Mouse (Mus musculus) lung, embryonic 16.5 days (tissue): ENCODE data around the gene Zfhx3. TPM values are rescaled to one million over a fixed set of nuclear protein-coding genes. Genes with fewer than 3 reads are reported as not detected.

Experiments
- ATAC-seq: fragments of 200-750 bp; cut with Nextera tagmentation; 2 replicates; pipeline ENCODE4 v1.8.0; 2017; ENCODE audit warnings: low read depth, mild to moderate bottlenecking, moderate library complexity
- H3K27ac ChIP-seq: fragments of 300-500 bp; sonication (generic); 2 replicates; pipeline ENCODE4 v1.5.1; 2014; ENCODE audit warnings: mild to moderate bottlenecking, control low read depth, low read length
- H3K27me3 ChIP-seq: fragments of 300-500 bp; sonication (generic); 2 replicates; pipeline ENCODE4 v1.6.1; 2014; ENCODE audit warnings: low read depth, low read length, mixed read lengths; ENCODE audit not compliant: control insufficient read depth, insufficient read depth
- H3K36me3 ChIP-seq: fragments of 300-500 bp; sonication (generic); 2 replicates; pipeline ENCODE4 v1.6.1; 2014; ENCODE audit warnings: low read length; ENCODE audit not compliant: control insufficient read depth, insufficient read depth
- H3K4me1 ChIP-seq: fragments of 300-500 bp; sonication (generic); replicated peaks from 2 replicates; pipeline ENCODE4 v1.6.1; 2014; ENCODE audit warnings: low read length, mixed read lengths; ENCODE audit not compliant: control insufficient read depth, insufficient read depth
- H3K4me2 ChIP-seq: fragments of 300-500 bp; sonication (generic); 2 replicates; pipeline ENCODE4 v1.6.1; 2014; ENCODE audit warnings: low read depth, low read length, control low read depth
- H3K4me3 ChIP-seq: fragments of 300-500 bp; sonication (generic); 2 replicates; pipeline ENCODE4 v1.5.1; 2014; ENCODE audit warnings: mild to moderate bottlenecking, low read length, control low read depth
- H3K9ac ChIP-seq: fragments of 300-500 bp; sonication (generic); 2 replicates; pipeline ENCODE4 v1.6.1; 2014; ENCODE audit warnings: low read length, control low read depth
- H3K9me3 ChIP-seq: fragments of 300-500 bp; sonication (generic); 2 replicates; pipeline ENCODE4 v1.6.1; 2016; ENCODE audit warnings: low read length; ENCODE audit not compliant: control insufficient read depth
- WGBS: fragments of 180-500 bp; shearing (Covaris S2); extraction: QIAGEN DNeasy Blood & Tissue Kit; methylation state at CpG from one replicate; pipeline ENCODE4 v1.1.7; 2014; 5-methylcytosine and 5-hydroxymethylcytosine counted together
- polyA plus RNA-seq: library from polyadenylated mRNA; unstranded; fragments of >200 nt; fragmentation: Nextera tagmentation; extraction: Ambion mirVana; gene quantifications from 2 replicates; pipeline ENCODE4 v1.2.1, GENCODE M21; 2015

The Zfhx3 gene
- polyA plus RNA-seq, 1 experiment from 2014 or later, result 12.7 TPM

DNA sequence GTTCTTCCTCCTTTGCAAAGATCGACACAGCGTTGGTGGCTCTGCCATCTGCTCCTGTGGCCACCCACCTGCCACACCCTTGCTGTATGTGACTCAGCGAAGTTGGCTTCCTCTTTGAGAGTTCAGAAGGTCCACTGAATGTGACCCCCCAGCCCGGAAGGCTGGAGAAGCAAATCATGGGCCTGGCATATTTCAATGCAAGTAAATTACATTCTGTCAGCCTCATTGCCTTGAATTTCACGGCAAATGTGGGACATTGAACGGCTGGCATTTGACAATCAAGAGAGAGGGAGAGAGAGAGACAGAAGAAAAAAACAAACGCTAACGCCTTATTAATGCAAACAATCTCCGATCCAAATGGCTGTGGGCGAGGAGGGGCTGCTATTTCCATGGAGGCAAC, 38.2 kb downstream of the Zfhx3 start:
- no peak for ATAC-seq

DNA sequence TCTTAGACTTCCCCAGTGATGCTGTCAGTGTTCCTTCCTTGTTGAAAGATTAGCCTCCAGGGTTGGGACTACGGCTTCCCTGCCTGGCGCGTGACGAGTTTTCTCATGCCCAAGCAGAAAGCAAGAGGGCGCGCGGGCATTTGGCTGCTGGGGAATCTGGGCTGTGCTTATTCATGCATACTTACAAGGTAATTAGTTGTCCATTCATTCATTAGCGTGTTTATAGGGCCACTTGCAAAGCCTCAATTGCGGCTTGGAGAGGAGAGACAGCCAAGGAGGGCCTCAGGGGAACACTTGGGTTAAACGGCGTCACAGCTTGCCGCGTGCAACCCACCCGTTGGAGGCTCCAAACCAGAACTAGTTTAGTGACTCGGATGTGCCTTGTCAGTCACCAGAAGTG, 44.2 kb downstream of the Zfhx3 start:
- 86% methylated on average over 15 of the region's 15 CpGs for WGBS

More for the DNA sequence above, 38.2 kb downstream of the Zfhx3 start:
- Histone ChIP-seq H3K36me3 (no peaks in the 10 kb centered on the region), H3K4me1 (no peaks in the 10 kb centered on the region), H3K27me3 (no peaks in the 10 kb centered on the region), H3K27ac (no peak overlapping the region), H3K4me3 (no peak overlapping the region), H3K9ac (no peak overlapping the region), H3K4me2 (no peak overlapping the region), H3K9me3 (no peaks in the 10 kb centered on the region)
- WGBS, result 55% methylated on average over 10 of the region's 10 CpGs

DNA sequence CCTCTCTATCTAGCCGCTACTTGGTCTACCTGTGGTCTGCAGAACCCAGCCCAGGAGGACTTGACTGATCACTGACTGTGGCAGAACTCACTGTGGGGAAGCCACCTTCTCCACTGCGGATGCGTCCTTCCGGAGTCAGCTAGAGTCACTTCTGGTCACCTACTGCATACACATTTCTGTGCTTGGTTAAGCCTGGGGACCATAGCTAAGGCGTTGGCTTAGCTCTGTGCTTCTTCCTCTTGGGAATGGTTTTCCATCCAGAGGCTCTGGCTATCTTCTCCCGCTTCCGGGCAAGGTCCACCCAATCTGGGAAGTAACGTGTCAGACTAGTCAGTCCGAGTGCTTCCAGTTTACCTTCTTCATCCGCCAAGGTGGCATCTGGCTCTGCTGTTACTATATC, 56.4 kb downstream of the Zfhx3 start:
- Histone ChIP-seq H3K36me3 (no peaks in the 10 kb centered on the region), H3K4me2 (no peak overlapping the region), H3K4me1 (no peaks in the 10 kb centered on the region), H3K27me3 (no peaks in the 10 kb centered on the region), H3K9me3 (no peaks in the 10 kb centered on the region), H3K4me3 (no peak overlapping the region), H3K27ac (no peak overlapping the region), H3K9ac (no peak overlapping the region)
- WGBS, result 73% methylated on average over 10 of the region's 10 CpGs
- ATAC-seq, result no peak

More for the DNA sequence above, 44.2 kb downstream of the Zfhx3 start:
- Histone ChIP-seq H3K27me3 (no peaks in the 10 kb centered on the region), H3K36me3 (no peaks in the 10 kb centered on the region), H3K9me3 (no peaks in the 10 kb centered on the region), H3K27ac (no peak overlapping the region), H3K4me1 (no peaks in the 10 kb centered on the region), H3K9ac (no peak overlapping the region), H3K4me2 (no peak overlapping the region), H3K4me3 (no peak overlapping the region)
- no peak for ATAC-seq

DNA sequence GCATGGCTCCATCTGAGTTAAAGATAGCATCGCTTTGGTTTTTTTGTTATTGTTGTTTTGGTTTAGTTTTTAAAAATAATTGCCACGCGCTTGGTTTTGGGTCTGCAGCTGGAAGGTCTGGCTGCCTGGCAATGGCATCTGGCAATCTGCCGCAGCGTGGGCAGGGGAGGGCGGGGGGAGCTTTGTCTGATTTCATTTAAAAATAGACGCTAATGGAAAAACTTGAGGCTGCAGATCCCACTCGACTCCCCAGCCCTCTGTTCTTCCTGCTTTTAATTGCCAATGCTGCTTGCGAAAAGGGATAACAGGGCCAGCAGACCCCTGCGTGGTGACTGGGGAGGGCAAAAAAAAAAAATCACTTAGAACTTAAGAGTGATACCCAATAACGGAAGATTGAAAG, 69.1 kb downstream of the Zfhx3 start:
- no peak for ATAC-seq
- Histone ChIP-seq H3K4me3 (no peak overlapping the region), H3K9me3 (no peaks in the 10 kb centered on the region), H3K9ac (no peak overlapping the region), H3K27me3 (no peaks in the 10 kb centered on the region), H3K4me2 (no peak overlapping the region), H3K27ac (no peak overlapping the region), H3K4me1 (no peaks in the 10 kb centered on the region), H3K36me3 (no peaks in the 10 kb centered on the region)
- WGBS, result 76% methylated on average over 11 of the region's 11 CpGs

DNA sequence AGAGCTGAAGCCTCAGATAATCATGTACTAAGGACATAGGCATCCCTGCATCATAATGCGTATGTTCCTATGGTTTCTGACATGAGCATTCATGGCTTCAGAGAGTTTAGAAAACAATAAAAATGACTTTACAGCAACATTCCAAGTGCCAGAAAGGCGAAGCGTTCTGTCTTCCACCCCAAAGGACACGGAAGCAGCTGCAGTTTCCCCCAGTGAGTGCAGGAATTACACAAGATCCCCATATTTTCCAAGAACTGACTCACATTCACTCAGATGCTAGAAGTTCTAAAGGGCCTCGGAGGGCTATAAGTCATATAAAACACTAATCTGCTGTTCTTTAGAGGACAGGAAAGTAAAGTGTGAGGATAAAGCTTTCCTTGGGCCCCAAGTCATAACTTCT, 75.3 kb downstream of the Zfhx3 start:
- WGBS, result 78% methylated on average over 5 of the region's 5 CpGs
- no peaks in the 10 kb centered on the region for H3K36me3 ChIP-seq
- no peaks in the 10 kb centered on the region for H3K9me3 ChIP-seq
- no peak overlapping the region for H3K9ac ChIP-seq
- no peak for ATAC-seq
- H3K4me3 ChIP-seq, result no peak overlapping the region
- H3K27me3 ChIP-seq, result no peaks in the 10 kb centered on the region
- H3K27ac ChIP-seq, result no peak overlapping the region
- no peaks in the 10 kb centered on the region for H3K4me1 ChIP-seq
- no peak overlapping the region for H3K4me2 ChIP-seq

DNA sequence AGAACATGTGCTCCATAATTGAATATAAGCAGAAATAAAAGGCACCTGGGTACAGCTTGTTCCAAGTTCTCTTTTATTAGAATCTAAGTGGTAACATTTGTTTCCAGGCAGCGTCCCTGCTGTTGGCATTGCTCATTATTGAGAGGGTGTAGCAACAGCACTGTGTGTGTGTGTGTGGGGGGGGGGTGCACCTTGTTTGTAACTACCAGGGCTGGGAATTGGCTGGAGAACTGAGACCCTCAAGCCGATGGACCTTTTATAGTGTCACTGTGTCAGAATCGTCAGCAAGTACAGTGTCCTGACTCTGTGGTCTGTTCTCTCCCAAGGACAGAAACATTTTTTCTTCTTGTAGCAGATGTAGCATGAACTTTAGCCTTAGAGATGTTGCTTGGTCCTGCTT, 77.2 kb downstream of the Zfhx3 start:
- no peaks in the 10 kb centered on the region for H3K27me3 ChIP-seq
- no peak overlapping the region for H3K4me3 ChIP-seq
- no peaks in the 10 kb centered on the region for H3K36me3 ChIP-seq
- H3K9ac ChIP-seq, result no peak overlapping the region
- no peak overlapping the region for H3K4me2 ChIP-seq
- H3K4me1 ChIP-seq, result no peaks in the 10 kb centered on the region
- no peaks in the 10 kb centered on the region for H3K9me3 ChIP-seq
- ATAC-seq, result no peak
- 84% methylated on average over 3 of the region's 3 CpGs for WGBS
- H3K27ac ChIP-seq, result no peak overlapping the region

DNA sequence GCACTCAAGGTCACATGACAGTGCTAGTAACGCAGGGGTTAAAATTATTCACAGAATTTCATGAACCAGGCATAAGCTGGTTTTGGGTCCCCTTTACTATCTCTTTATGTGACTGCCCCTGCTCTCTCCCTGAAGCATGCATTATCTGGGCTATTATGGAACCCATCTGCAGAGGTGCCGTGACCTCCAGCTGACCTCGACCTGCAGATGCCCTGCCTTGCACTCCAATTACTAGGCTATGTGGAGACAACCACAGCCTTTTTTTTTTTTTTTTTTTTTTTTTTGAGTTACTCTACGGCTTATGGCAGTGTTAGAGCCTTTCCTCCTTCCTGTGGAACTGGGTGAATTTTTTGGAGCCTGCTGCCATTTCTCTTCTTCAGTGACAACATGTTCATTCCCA, 80.0 kb downstream of the Zfhx3 start:
- Histone ChIP-seq H3K9me3 (no peaks in the 10 kb centered on the region), H3K9ac (no peak overlapping the region), H3K4me1 (peaks cover 4% of the 10 kb centered on the region; the same call in 1 of the 2 replicates), H3K27me3 (no peaks in the 10 kb centered on the region), H3K4me3 (no peak overlapping the region), H3K27ac (no peak overlapping the region), H3K36me3 (no peaks in the 10 kb centered on the region), H3K4me2 (no peak overlapping the region)
- ATAC-seq, result no peak
- 64% methylated on average over 4 of the region's 4 CpGs for WGBS

DNA sequence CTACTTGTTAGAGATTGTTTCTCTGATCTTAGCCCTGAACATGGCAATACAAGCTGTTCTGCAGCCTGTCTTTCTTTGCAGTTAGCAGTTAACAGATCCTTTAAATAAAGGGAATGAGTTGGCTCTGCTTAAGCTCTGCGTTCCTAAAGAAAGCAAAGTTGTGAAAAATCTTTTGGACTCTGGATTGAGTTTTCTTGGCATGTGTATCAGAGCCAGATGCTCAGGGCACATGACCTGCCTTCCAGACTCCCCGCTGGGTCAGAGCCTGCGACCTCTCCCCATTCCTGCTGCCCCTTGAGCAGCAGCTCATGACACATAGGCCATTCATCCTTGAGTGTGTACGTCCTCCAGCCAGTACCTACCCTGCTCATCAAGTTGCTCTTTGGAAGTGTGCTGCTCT, 81.9 kb downstream of the Zfhx3 start:
- no peaks in the 10 kb centered on the region for H3K9me3 ChIP-seq
- H3K4me1 ChIP-seq, result peaks cover 8% of the 10 kb centered on the region; the same call in 1 of the 2 replicates
- H3K4me3 ChIP-seq, result no peak overlapping the region
- H3K4me2 ChIP-seq, result no peak overlapping the region
- H3K27ac ChIP-seq, result peak overlapping the region; percentile 51; the same call in 1 of the 2 replicates
- ATAC-seq, result peak; percentile 71
- H3K27me3 ChIP-seq, result no peaks in the 10 kb centered on the region
- no peak overlapping the region for H3K9ac ChIP-seq
- 45% methylated on average over 4 of the region's 4 CpGs for WGBS
- H3K36me3 ChIP-seq, result no peaks in the 10 kb centered on the region

DNA sequence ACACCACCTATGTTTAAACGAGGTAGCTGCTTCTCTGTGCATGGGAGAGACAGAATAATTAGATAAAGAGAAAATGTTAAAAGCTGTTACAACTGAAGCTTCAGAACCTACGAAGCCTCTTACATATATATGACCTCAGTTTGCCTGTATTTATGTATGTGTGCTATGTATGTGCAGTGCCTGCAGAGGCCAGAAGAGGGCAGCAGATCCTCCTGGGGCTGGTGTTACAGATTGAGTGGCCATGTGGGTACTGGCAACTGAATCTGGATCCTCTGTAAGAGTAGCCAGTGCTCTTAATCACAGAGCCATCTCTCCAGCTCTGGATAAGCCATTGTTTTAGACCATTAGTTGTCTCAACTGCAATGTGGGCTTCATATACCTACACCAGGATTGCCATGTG, 82.8 kb downstream of the Zfhx3 start:
- H3K9ac ChIP-seq, result no peak overlapping the region
- H3K4me2 ChIP-seq, result no peak overlapping the region
- WGBS, result 82% methylated on average over 2 of the region's 2 CpGs

More for the DNA sequence above, 82.8 kb downstream of the Zfhx3 start:
- Histone ChIP-seq H3K27me3 (no peaks in the 10 kb centered on the region), H3K4me1 (peaks cover 8% of the 10 kb centered on the region; the same call in 1 of the 2 replicates), H3K9me3 (no peaks in the 10 kb centered on the region), H3K27ac (no peak overlapping the region), H3K4me3 (no peak overlapping the region), H3K36me3 (no peaks in the 10 kb centered on the region)
- no peak for ATAC-seq
